Mouse (Mus musculus): ENCODE data around the gene Npas3. TPM values are rescaled to one million over a fixed set of nuclear protein-coding genes. Genes with fewer than 3 reads are reported as not detected.

Gene Npas3
- polyA plus RNA-seq, 1 experiment, result not detected

GRCm38 (mm10) chr12:54110930-54111329, 862.5 kb downstream of the Npas3 start:
- Histone ChIP-seq H3K4me1 (ENCODE audit: control insufficient read depth) (no peaks in the 10 kb centered on the region), H3K9me3 (ENCODE audit: control insufficient read depth, low read length) (no peaks in the 10 kb centered on the region), H3K4me3 (replicated peaks) (no peak overlapping the region), H3K36me3 (ENCODE audit: control insufficient read depth) (no peaks in the 10 kb centered on the region), H3K27me3 (ENCODE audit: control insufficient read depth) (no peaks in the 10 kb centered on the region)
- TF ChIP-seq GATA1 (IDR thresholded peaks at IDR 0.05; ENCODE audit: low read length) (no peak), TAL1 (IDR thresholded peaks at IDR 0.05; ENCODE audit: low read length) (no peak)

- no peaks in the 10 kb centered on the region for H3K9me3 ChIP-seq (ENCODE audit: control insufficient read depth, low read length)
- H3K27me3 ChIP-seq (ENCODE audit: control insufficient read depth), result no peaks in the 10 kb centered on the region
- no peak for TF ChIP-seq GATA1 (IDR thresholded peaks at IDR 0.05; ENCODE audit: low read length)
- TF ChIP-seq TAL1 (IDR thresholded peaks at IDR 0.05; ENCODE audit: low read length), result no peak
- H3K4me3 ChIP-seq (replicated peaks), result no peak overlapping the region
- H3K36me3 ChIP-seq (ENCODE audit: control insufficient read depth), result no peaks in the 10 kb centered on the region
- H3K4me1 ChIP-seq (ENCODE audit: control insufficient read depth), result no peaks in the 10 kb centered on the region
Measured at GRCm38 (mm10) chr12:54120386-54120785, 871.9 kb downstream of the Npas3 start.

DNA sequence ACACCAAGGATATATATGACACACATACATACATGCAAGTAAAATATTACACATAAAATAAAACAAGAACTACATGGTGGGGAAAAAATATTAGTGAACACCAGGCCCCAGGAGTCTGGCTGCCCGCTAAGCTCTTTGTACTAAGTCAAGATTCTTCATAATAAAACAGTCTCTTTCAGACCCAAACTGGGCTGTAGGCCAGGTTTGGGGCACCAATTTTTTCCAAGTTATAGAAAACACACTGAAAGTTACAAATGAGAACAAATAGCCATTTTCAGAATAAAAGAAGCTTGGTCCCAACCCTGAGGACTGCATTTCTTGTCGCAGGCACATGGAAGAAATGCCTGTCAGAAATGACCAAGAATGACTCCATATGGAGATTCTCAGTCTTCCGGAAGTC, 872.8 kb downstream of the Npas3 start:
- H3K4me1 ChIP-seq (ENCODE audit: control insufficient read depth), result no peaks in the 10 kb centered on the region
- H3K9me3 ChIP-seq (ENCODE audit: control insufficient read depth, low read length), result no peaks in the 10 kb centered on the region
- no peak for TF ChIP-seq GATA1 (IDR thresholded peaks at IDR 0.05; ENCODE audit: low read length)
- no peak overlapping the region for H3K4me3 ChIP-seq (replicated peaks)
- no peaks in the 10 kb centered on the region for H3K27me3 ChIP-seq (ENCODE audit: control insufficient read depth)
- no peaks in the 10 kb centered on the region for H3K36me3 ChIP-seq (ENCODE audit: control insufficient read depth)
